Mouse (Mus musculus) common myeloid progenitor, adult 5-6 weeks (primary cell): ENCODE measurements at regions not wholly inside any gene's neighbourhood (a gene's known extent, or its start where the extent isn't known, plus 50 kb on each side); places are given as distances from the start of the nearest gene placed in this dataset.
A peak's percentile ranks its signal among the peaks of the same experiment; 100 is the strongest.

ENCODE experiments used
- ATAC-seq: replicated peaks from 2 replicates; pipeline ENCODE4 v1.8.0; 2016; ENCODE audit warnings: low read depth, mild to moderate bottlenecking, moderate TSS enrichment, inconsistent platforms; ENCODE audit not compliant: poor library complexity, severe bottlenecking

- no peak for ATAC-seq
Measured at GRCm38 (mm10) chr11:112044455-112044854, 737.6 kb upstream of the Sox9 start.

DNA sequence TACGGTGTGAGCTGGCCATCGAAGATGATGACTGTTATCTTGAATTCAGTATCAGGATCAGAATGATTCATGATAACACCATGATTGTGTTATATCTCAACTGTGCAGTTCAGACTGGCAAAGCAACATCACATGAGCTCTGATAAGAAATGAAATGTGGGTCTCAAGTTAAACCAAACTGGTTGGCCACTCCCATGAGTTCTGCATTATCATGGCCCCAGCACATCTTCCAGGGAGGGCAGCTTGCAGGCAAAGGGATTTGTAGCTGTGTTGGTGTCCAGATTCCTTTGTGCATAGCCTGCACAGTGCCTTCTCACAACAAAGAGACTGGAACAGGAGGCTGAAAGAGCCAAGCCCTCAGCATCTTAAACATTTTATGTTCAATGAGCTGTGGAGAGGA is 736.7 kb upstream of the Sox9 start:
- no peak for ATAC-seq

GRCm38 (mm10) chr11:112050362-112050761 is 731.7 kb upstream of the Sox9 start:
- no peak for ATAC-seq

DNA sequence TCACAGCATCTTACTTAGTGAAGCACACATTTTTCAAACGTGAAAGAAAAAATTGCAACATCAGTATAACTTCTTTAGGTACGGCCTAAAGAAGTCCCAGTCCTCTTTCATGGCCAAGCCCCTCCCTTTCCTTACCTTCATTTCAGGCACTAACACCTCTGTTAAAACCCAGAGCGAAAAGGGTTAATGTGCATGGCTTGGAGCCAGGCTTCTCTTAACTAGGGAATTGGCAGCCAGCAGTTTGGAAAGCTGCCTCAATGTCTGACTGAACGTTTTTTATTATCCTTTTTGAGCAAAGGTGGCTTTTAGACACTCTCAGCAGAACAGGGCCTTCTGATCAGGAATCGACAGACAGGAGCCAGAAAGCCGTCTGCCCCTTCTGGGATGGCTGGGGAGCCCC is 726.4 kb upstream of the Sox9 start:
- ATAC-seq = no peak

- ATAC-seq = no peak
Measured at GRCm38 (mm10) chr11:112067176-112067575, 714.8 kb upstream of the Sox9 start.

DNA sequence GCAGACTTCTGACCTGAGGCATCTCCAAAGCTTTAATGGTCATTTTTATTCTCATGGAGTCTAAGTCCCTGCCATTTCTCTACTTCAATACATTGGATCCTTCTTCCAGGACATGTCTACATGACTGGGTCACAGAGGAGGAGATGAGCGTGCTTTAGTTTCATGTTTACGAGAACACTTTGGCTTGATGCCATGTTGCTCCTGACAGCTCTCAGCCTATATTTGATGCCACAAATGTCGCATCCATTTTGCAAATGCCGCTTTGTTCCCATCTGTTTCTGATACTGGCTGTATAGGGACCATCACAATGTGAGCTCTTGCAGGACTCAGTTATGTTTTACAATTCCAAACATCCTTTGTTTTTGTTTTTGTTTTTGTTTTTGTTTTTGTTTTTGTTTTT is 713.2 kb upstream of the Sox9 start:
- no peak for ATAC-seq

DNA sequence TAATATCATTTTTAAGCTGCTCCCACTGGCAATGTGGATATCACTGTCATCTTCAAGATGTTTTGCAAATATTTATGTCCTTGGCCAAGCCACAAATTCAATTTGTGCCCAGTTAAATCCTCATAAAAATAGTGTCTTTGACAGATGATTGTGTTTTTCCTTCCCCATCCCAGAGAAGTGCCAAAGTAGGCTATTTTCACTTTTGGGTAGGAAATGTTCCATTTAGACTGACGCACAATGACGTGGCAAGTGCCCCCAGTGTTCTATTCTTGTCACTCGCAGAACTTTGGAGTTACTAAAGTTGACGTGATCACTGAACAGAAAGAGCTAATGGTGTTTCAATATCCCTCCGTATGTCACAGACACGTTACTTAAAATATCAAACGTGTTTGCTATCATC is 710.5 kb upstream of the Sox9 start:
- no peak for ATAC-seq

GRCm38 (mm10) chr11:112081386-112081785 is 700.6 kb upstream of the Sox9 start:
- ATAC-seq = no peak

- no peak for ATAC-seq
Measured at GRCm38 (mm10) chr11:112083019-112083418, 699.0 kb upstream of the Sox9 start.

GRCm38 (mm10) chr11:112092168-112092567 is 689.9 kb upstream of the Sox9 start:
- ATAC-seq = no peak

DNA sequence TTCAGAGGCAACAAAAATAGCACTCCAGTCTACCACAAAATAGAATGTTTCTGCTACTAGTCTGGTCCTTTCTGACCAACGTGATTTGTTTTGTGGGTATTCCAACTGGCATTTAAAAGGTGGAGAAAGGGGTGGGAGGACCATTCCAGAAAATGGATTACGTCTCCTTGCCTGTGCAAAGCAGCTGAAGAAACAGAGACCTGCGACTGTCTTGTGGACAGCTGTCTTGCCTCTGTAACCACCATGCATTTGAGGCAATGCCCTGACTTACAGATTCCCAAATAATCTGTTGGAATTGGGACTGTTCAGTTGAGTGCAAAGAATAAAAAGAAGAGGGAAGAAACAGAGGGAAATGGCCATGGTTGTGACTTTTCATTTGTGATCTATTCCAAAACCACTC is 687.0 kb upstream of the Sox9 start:
- ATAC-seq = no peak

- no peak for ATAC-seq
Measured at GRCm38 (mm10) chr11:112098161-112098560, 683.9 kb upstream of the Sox9 start.

- ATAC-seq = peak; percentile 65
Measured at GRCm38 (mm10) chr11:112103252-112103651, 678.8 kb upstream of the Sox9 start.

DNA sequence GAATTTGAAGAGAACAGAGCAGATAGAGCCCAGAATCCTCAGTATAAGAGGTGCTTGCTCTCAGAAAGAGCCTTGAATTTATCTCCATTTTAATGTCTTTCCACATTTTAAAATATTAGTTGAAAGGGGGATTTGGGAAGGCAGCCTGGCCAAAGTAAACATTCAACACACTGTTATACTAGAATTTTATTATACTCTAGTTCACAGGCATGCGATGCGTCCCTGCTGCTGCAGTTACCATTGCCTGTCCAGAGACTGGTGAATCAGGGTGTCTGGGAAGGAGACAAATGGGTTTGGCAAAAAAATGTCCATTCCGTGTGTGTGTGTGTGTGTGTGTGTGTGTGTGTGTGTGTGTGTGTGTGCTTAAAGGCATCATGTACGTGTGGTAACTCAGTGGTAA is 675.1 kb upstream of the Sox9 start:
- no peak for ATAC-seq

- ATAC-seq = no peak
Measured at GRCm38 (mm10) chr11:112107314-112107713, 674.7 kb upstream of the Sox9 start.

DNA sequence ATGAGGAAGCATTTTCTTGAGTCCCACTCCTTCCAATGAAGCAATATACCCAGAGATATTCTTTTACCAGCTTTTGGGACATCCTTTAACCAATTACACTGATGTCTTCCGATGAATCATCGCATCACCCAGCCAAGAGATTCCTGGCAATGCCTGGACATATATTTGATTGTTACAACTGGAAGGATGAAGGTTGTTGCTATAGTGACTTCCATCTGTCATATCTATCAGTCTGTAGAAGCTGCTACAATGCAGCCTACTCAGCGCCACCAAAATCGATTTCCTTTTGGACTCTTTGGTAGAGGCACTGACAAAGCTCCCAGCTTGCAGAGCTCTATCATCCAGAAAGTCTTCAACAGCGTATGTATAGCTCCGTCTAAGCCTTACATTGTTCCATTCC is 661.0 kb upstream of the Sox9 start:
- ATAC-seq = no peak

DNA sequence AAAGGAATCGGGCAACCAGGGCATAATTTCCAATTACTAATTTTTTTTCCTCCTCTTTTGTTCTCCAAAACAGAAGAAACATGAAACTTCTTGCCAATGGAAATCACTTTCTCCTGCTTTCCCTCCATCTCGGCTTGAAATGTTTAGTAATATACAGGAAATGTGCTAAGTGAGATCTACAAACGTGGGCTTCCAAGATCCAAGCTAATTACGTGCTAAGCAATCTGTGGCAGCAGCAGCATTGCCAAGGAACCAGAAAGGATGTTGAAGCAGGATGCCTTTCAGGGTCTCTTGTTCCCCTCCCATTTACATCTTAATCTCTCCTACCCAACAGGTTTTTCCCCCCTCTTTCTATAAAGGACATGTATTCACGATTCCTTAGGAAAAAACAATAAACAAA is 660.2 kb upstream of the Sox9 start:
- ATAC-seq = no peak

- no peak for ATAC-seq
Measured at GRCm38 (mm10) chr11:112125249-112125933, 656.6 kb upstream of the Sox9 start.

DNA sequence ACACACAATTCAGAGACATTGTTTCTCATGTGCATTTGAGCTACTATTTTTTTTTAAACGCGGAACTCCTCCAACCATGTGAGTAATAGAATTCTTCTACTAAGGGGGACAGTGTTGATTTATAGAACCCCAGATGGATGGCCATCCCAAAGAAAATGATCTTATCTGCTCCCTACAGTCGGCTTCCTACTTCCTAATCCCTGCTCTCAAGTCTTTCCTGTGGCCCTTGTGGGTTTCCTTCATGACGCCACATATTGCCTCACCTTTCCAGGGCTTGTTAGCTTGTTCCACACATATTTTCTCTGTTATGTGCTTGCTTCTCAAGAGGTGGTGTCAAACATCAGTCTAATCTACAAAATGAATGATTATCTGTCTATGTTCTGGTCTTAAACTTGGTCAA is 651.9 kb upstream of the Sox9 start:
- ATAC-seq = peak; percentile 80

DNA sequence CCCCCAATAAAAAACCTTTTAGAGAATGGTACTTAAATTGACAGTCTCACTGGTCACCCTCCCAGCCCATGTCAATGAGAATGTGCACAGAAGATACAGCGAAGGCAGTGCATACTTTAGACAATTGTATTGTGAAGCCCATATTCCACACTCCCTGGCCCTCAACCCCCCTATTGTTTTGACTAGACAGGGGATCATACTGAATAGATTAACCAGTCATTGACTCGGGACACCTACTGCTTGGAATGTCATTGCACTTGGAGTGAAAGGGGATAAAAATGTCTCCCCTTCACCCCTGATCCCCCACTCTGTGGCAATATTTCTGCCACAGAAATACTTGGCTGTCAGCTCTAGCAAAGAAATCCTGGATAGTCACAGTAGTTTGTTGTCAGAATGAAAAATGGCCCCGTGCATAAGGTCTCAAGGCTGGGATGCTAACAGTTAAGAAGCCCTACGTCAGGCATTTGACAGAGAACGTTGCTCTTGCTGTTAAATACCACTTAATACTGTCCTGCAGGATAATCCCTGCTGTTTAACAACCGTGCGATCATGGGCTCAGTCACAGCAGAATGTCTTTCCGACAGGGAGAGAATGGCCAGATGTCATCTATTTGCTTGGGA is 644.5 kb upstream of the Sox9 start:
- no peak for ATAC-seq

DNA sequence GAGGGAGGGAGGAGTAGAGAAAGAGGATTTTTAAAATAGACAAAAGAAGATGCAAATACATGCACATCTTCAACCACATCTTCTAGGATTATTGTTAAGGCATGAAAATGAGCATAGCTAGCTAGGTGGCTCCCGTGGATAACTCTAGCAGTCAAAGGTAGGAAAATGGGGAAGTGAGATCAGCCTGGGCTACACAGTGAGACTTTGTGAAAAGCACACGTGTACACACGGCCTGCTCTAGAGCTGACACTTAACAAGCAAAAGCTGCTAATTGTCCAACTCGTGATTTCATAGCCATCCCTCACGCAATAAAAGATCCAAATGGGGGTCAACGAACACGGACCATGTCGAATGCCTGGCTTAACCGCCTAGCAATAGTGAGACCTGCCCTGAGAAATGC is 642.0 kb upstream of the Sox9 start:
- ATAC-seq = 0 out of 2 replicates have a peak, but pooled peaks have one; percentile 50

- no peak for ATAC-seq
Measured at GRCm38 (mm10) chr11:112140495-112140894, 641.5 kb upstream of the Sox9 start.
